Mouse (Mus musculus) MEL (cell line): ENCODE measurements around the gene Nkiras1. TPM values are rescaled to one million over a fixed set of nuclear protein-coding genes. Genes with fewer than 3 reads are reported as not detected.

Source experiments
- DNase-seq: peaks from one replicate; pipeline ENCODE4 v3.0.0; 2011; ENCODE audit warnings: low read depth, low spot score
- H3K27ac ChIP-seq: 2 replicates; pipeline ENCODE4 v1.5.1; 2012; ENCODE audit warnings: low read depth, mild to moderate bottlenecking, control low read depth, low read length, moderate library complexity; ENCODE audit not compliant: control insufficient read depth
- H3K27me3 ChIP-seq, 2 experiments: fragments of 150-350 bp in 1 of 2; sonication (generic) in 1 of 2; 2 replicates each; pipeline ENCODE4 v1.6.1; 2012; ENCODE audit warnings: low read length in 2 of 2, mild to moderate bottlenecking in 2 of 2, improper control_type of control experiment in 1 of 2, moderate library complexity in 1 of 2; ENCODE audit not compliant: insufficient read depth in 2 of 2, control insufficient read depth in 1 of 2
- H3K36me3 ChIP-seq, 2 experiments: 2 replicates each; pipeline ENCODE4 v1.6.1; 2012 to 2014; ENCODE audit warnings: low read length in 2 of 2, improper control_type of control experiment in 1 of 2, inconsistent platforms in 1 of 2, mild to moderate bottlenecking in 1 of 2; ENCODE audit not compliant: insufficient read depth in 2 of 2, control insufficient read depth in 1 of 2
- H3K4me1 ChIP-seq, 2 experiments: fragments of 150-350 bp in 1 of 2; sonication (generic) in 1 of 2; 2 replicates each; pipeline ENCODE4 v1.6.1; 2012; ENCODE audit warnings: low read length in 2 of 2, improper control_type of control experiment in 1 of 2, mild to moderate bottlenecking in 1 of 2; ENCODE audit not compliant: insufficient read depth in 2 of 2, control insufficient read depth in 1 of 2
- H3K4me3 ChIP-seq, 2 experiments: fragments of 150-350 bp in 1 of 2; sonication (generic) in 1 of 2; 2 replicates each; pipeline ENCODE4 v1.5.1; 2012; ENCODE audit warnings: low read depth in 2 of 2, low read length in 2 of 2, mild to moderate bottlenecking in 2 of 2, moderate library complexity in 2 of 2, control low read depth in 1 of 2, improper control_type of control experiment in 1 of 2; ENCODE audit not compliant: control insufficient read depth in 1 of 2, insufficient read depth in 1 of 2
- H3K79me2 ChIP-seq: 2 replicates; pipeline ENCODE4 v1.6.1; 2012; ENCODE audit warnings: mild to moderate bottlenecking, low read length, moderate library complexity; ENCODE audit not compliant: control insufficient read depth, poor library complexity, insufficient read depth
- H3K9ac ChIP-seq: 2 replicates; pipeline ENCODE4 v1.6.1; 2012; ENCODE audit warnings: low read depth, mild to moderate bottlenecking, control low read depth, low read length, moderate library complexity; ENCODE audit not compliant: control insufficient read depth, poor library complexity, severe bottlenecking
- H3K9me3 ChIP-seq: fragments of 150-350 bp; sonication (generic); replicated peaks from 2 replicates; pipeline ENCODE4 v1.6.1; 2012; ENCODE audit warnings: mild to moderate bottlenecking, low read length, improper control_type of control experiment, moderate library complexity; ENCODE audit not compliant: insufficient read depth
- BHLHE40 ChIP-seq: IDR thresholded peaks from 2 replicates; pipeline ENCODE4 v1.6.1; 2012; ENCODE audit warnings: low read depth, mild to moderate bottlenecking, inconsistent platforms, low read length, improper control_type of control experiment, borderline replicate concordance
- CHD1 ChIP-seq: IDR thresholded peaks from 2 replicates; pipeline ENCODE4 v1.6.1; 2012; ENCODE audit warnings: low read depth, mild to moderate bottlenecking, inconsistent platforms, low read length, improper control_type of control experiment
- CHD2 ChIP-seq: IDR thresholded peaks from 2 replicates; pipeline ENCODE4 v1.6.1; 2011; ENCODE audit warnings: low read length, improper control_type of control experiment
- CTCF ChIP-seq, 3 experiments: IDR thresholded peaks in 2 of 3; conservative IDR thresholded peaks in 1 of 3; 2 replicates each; pipeline ENCODE4 v1.5.1; 2011 to 2012; ENCODE audit warnings: low read length in 3 of 3, low read depth in 2 of 3, mild to moderate bottlenecking in 2 of 3, improper control_type of control experiment in 1 of 3, inconsistent platforms in 1 of 3, mixed read lengths in 1 of 3, moderate library complexity in 1 of 3; ENCODE audit not compliant: control insufficient read depth in 1 of 3, insufficient read depth in 1 of 3, poor library complexity in 1 of 3, severe bottlenecking in 1 of 3
- E2F4 ChIP-seq: IDR thresholded peaks from 2 replicates; pipeline ENCODE4 v1.6.1; 2011; ENCODE audit warnings: low read depth, low read length, improper control_type of control experiment, borderline replicate concordance
- EP300 ChIP-seq, 2 experiments: IDR thresholded peaks; 2 replicates each; pipeline ENCODE4 v1.6.1; 2011; ENCODE audit warnings: improper control_type of control experiment in 2 of 2, low read length in 2 of 2, low read depth in 1 of 2, mild to moderate bottlenecking in 1 of 2
- ETS1 ChIP-seq: IDR thresholded peaks from 2 replicates; pipeline ENCODE4 v1.6.1; 2012; ENCODE audit warnings: low read depth, mild to moderate bottlenecking, inconsistent platforms, low read length, improper control_type of control experiment, moderate library complexity
- GABPA ChIP-seq: IDR thresholded peaks from 2 replicates; pipeline ENCODE4 v1.6.1; 2012; ENCODE audit warnings: low read depth, mild to moderate bottlenecking, inconsistent platforms, low read length, improper control_type of control experiment, moderate library complexity
- HCFC1 ChIP-seq: IDR thresholded peaks from 2 replicates; pipeline ENCODE4 v1.6.1; 2012; ENCODE audit warnings: low read depth, mild to moderate bottlenecking, inconsistent platforms, low read length, improper control_type of control experiment, moderate library complexity
- JUND ChIP-seq: IDR thresholded peaks from 2 replicates; pipeline ENCODE4 v1.6.1; 2011; ENCODE audit warnings: low read depth, mild to moderate bottlenecking, improper control_type of control experiment, low read length
- KAT2A ChIP-seq: conservative IDR thresholded peaks from 2 replicates; pipeline ENCODE4 v1.6.1; 2012; ENCODE audit warnings: low read depth, low read length, improper control_type of control experiment, inconsistent platforms
- MEF2A ChIP-seq: IDR thresholded peaks from 2 replicates; pipeline ENCODE4 v1.6.1; 2014; ENCODE audit warnings: low read depth, mild to moderate bottlenecking, inconsistent platforms, low read length, improper control_type of control experiment; ENCODE audit not compliant: poor library complexity, insufficient replicate concordance, severe bottlenecking; ENCODE audit errors: extremely low read depth
- MXI1 ChIP-seq: IDR thresholded peaks from 2 replicates; pipeline ENCODE4 v1.6.1; 2011; ENCODE audit warnings: mild to moderate bottlenecking, low read depth, low read length, improper control_type of control experiment
- MYC ChIP-seq: IDR thresholded peaks from 2 replicates; pipeline ENCODE4 v1.6.1; 2011; ENCODE audit warnings: low read depth, mild to moderate bottlenecking, low read length, improper control_type of control experiment, moderate library complexity
- POLR2A ChIP-seq, 2 experiments: IDR thresholded peaks; 2 replicates each; pipeline ENCODE4 v1.6.1; 2011 to 2012; ENCODE audit warnings: low read length in 2 of 2, mild to moderate bottlenecking in 2 of 2, control low read depth in 1 of 2, improper control_type of control experiment in 1 of 2, low read depth in 1 of 2, moderate library complexity in 1 of 2; ENCODE audit not compliant: control insufficient read depth in 1 of 2, insufficient read depth in 1 of 2, poor library complexity in 1 of 2
- POLR2AphosphoS2 ChIP-seq: IDR thresholded peaks from 2 replicates; pipeline ENCODE4 v1.6.1; 2011; ENCODE audit warnings: low read length, improper control_type of control experiment
- RCOR1 ChIP-seq: IDR thresholded peaks from 2 replicates; pipeline ENCODE4 v1.6.1; 2012; ENCODE audit warnings: low read depth, mild to moderate bottlenecking, inconsistent platforms, low read length, improper control_type of control experiment
- SIN3A ChIP-seq: IDR thresholded peaks from 2 replicates; pipeline ENCODE4 v1.6.1; 2012; ENCODE audit warnings: low read length, improper control_type of control experiment, inconsistent platforms
- TAL1 ChIP-seq: IDR thresholded peaks from 2 replicates; pipeline ENCODE4 v1.6.1; 2012; ENCODE audit warnings: mild to moderate bottlenecking, inconsistent platforms, low read length, moderate library complexity, mixed read lengths
- TBP ChIP-seq: IDR thresholded peaks from 2 replicates; pipeline ENCODE4 v1.8.0; 2011; ENCODE audit warnings: low read depth, low read length, improper control_type of control experiment
- TCF12 ChIP-seq: IDR thresholded peaks from 2 replicates; pipeline ENCODE4 v1.6.1; 2014; ENCODE audit warnings: low read depth, mild to moderate bottlenecking, inconsistent platforms, low read length, improper control_type of control experiment, moderate library complexity
- USF2 ChIP-seq, 2 experiments: IDR thresholded peaks; 2 replicates each; pipeline ENCODE4 v1.6.1; 2011 to 2012; ENCODE audit warnings: improper control_type of control experiment in 2 of 2, low read length in 2 of 2, borderline replicate concordance in 1 of 2, inconsistent platforms in 1 of 2, low read depth in 1 of 2, mild to moderate bottlenecking in 1 of 2; ENCODE audit not compliant: insufficient read depth in 1 of 2
- ZKSCAN1 ChIP-seq: IDR thresholded peaks from 2 replicates; pipeline ENCODE4 v1.6.1; 2012; ENCODE audit warnings: low read depth, mild to moderate bottlenecking, inconsistent platforms, low read length, improper control_type of control experiment, moderate library complexity
- ZMIZ1 ChIP-seq: IDR thresholded peaks from 2 replicates; pipeline ENCODE4 v1.6.1; 2012; ENCODE audit warnings: low read depth, mild to moderate bottlenecking, inconsistent platforms, low read length, improper control_type of control experiment, moderate library complexity
- polyA plus RNA-seq, 2 experiments: library from polyadenylated mRNA; stranded (reverse) in 1 of 2; unstranded in 1 of 2; fragments of >175 nt in 1 of 2; fragments of >200 nt in 1 of 2; gene quantifications; 2 replicates each; pipeline versions ENCODE4 v1.2.1 to v1.2.4; 2012; ENCODE audit warnings: low replicate concordance in 2 of 2, low read depth in 1 of 2; ENCODE audit not compliant: insufficient read length in 2 of 2, insufficient read depth in 1 of 2, missing spikeins in 1 of 2
- total RNA-seq: library from RNA; depleted of rRNA; stranded (reverse); fragments of 300-350 nt; gene quantifications from 2 replicates; pipeline ENCODE4 v1.2.3, GENCODE M21; 2012

Gene Nkiras1
- total and polyA plus RNA-seq, 3 experiments, result 6.8 to 6.9 TPM; not detected in 1

GRCm38 (mm10) chr14:18261203-18261602 is 9.7 kb upstream of the Nkiras1 start:
- no peak overlapping the region for H3K27ac ChIP-seq
- no peaks in the 10 kb centered on the region for H3K9me3 ChIP-seq
- no peak overlapping the region for H3K4me3 ChIP-seq
- no peak overlapping the region for H3K9ac ChIP-seq
- H3K79me2 ChIP-seq, result no peaks in the 10 kb centered on the region
- H3K36me3 ChIP-seq, result no peaks in the 10 kb centered on the region
- peak; percentile 40 for DNase-seq
- no peaks in the 10 kb centered on the region; a peak in 1 of 4 replicates for H3K4me1 ChIP-seq
- TF ChIP-seq CTCF (IDR thresholded peaks at IDR 0.05 in 2 of 3, conservative IDR thresholded peaks at IDR 0.05 in 1 of 3; ENCODE audit: control insufficient read depth in 1 of 3, insufficient read depth in 1 of 3, low read depth in 2 of 3, low read length in 3 of 3, poor library complexity in 1 of 3, severe bottlenecking in 1 of 3), result peak in 1 of 3 experiments; percentile 3; a peak in 1 of 6 replicates
- no peak for TF ChIP-seq USF2 (IDR thresholded peaks at IDR 0.05; ENCODE audit: borderline replicate concordance in 1 of 2, insufficient read depth in 1 of 2, low read depth in 1 of 2, low read length in 2 of 2)
- no peak for TF ChIP-seq TAL1
- no peaks in the 10 kb centered on the region for H3K27me3 ChIP-seq

DNA sequence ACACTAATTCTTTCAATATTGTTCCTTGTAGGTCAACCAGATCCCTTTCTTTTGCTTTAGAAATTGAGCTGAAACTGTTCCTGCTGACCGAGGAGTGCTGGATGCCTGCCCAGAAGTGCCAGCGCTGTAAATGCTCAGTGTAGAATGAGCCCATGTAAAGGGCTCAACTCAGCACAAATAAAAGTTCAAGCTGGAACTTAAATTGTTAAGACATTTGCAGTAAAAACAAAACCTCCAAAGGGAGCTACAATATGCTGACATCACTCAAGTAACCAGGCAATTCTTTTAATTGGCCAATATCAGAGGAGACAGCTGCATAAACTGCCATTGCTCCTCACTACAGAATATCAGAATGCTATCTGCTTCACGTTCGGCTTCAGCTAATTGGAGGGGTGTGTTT is 7.5 kb upstream of the Nkiras1 start:
- H3K36me3 ChIP-seq, result peaks cover 3 to 11% of the 10 kb centered on the region in 2 experiments
- H3K27me3 ChIP-seq, result no peaks in the 10 kb centered on the region
- H3K27ac ChIP-seq, result peak overlapping the region; percentile 42; the same call in 1 of the 2 replicates
- no peaks in the 10 kb centered on the region for H3K9me3 ChIP-seq
- DNase-seq, result peak; percentile 63
- TF ChIP-seq BHLHE40, result no peak
- TF ChIP-seq RCOR1, result no peak; the same call in 1 of the 2 replicates
- TF ChIP-seq CHD2, result no peak
- no peak for TF ChIP-seq CHD1
- TF ChIP-seq ZMIZ1, result no peak
- TF ChIP-seq KAT2A, result no peak
- TF ChIP-seq ETS1, result peak; percentile 64
- TF ChIP-seq SIN3A, result peak; percentile 61
- TF ChIP-seq TBP, result no peak
- TF ChIP-seq TAL1, result no peak
- TF ChIP-seq GABPA, result no peak
- TF ChIP-seq HCFC1, result no peak
- no peak for TF ChIP-seq ZKSCAN1
- TF ChIP-seq MEF2A, result no peak
- peak; percentile 25; the same call in 1 of the 2 replicates for TF ChIP-seq TCF12
- no peak for TF ChIP-seq MYC
- TF ChIP-seq POLR2A (IDR thresholded peaks at IDR 0.05; ENCODE audit: control insufficient read depth in 1 of 2, insufficient read depth in 1 of 2, low read depth in 1 of 2, low read length in 2 of 2, poor library complexity in 1 of 2), result no peak
- peak; percentile 30 to 34; a peak in 2 of 4 replicates for TF ChIP-seq EP300 (IDR thresholded peaks at IDR 0.05; ENCODE audit: low read depth in 1 of 2, low read length in 2 of 2)
- TF ChIP-seq POLR2AphosphoS2, result no peak
- peak; percentile 44; the same call in 1 of the 2 replicates for TF ChIP-seq MXI1
- no peak for TF ChIP-seq E2F4
- TF ChIP-seq JUND, result no peak
- no peaks in the 10 kb centered on the region for H3K79me2 ChIP-seq
- peak overlapping the region; percentile 7; the same call in 1 of the 2 replicates for H3K9ac ChIP-seq
- H3K4me3 ChIP-seq, result peak overlapping the region; percentile 34 to 64; a peak in 3 of 4 replicates
- H3K4me1 ChIP-seq, result peaks cover 0 to 3% of the 10 kb centered on the region in 2 experiments; a peak in 2 of 4 replicates
